Mouse (Mus musculus): ENCODE measurements at regions not wholly inside any gene's neighbourhood (a gene's known extent, or its start where the extent isn't known, plus 50 kb on each side); places are given as distances from the start of the nearest gene placed in this dataset.
"Not testable (repeated sequence)": the region's sequence is repeated elsewhere in the genome, so short reads cannot be mapped to it uniquely, and the experiment has no call there.

DNA sequence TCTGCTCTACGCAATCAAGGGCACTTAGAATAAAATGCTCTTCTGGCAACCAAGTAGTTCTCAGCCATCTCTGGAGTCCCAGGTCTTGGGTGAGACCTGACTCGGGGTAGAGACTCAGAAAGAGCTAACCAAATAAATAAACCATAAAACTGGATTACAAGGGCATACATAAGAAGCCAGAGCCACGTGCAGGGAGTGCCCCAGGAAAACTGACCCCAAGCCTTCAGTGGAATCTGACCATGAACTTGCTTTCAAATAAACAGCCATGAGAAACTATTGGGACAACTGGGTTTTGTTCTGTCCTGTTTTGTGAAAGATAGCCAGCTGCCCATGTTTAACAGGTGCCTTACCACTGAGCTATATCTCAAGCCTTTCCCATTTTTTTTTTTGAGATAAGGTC lies 170.3 kb downstream of the Tomm20 start:
- DNase-seq (ENCODE audit: low spot score) = no peak

- no peak for DNase-seq (ENCODE audit: low spot score)
Measured at GRCm38 (mm10) chr8:126774816-126775215, 170.8 kb downstream of the Tomm20 start.

DNA sequence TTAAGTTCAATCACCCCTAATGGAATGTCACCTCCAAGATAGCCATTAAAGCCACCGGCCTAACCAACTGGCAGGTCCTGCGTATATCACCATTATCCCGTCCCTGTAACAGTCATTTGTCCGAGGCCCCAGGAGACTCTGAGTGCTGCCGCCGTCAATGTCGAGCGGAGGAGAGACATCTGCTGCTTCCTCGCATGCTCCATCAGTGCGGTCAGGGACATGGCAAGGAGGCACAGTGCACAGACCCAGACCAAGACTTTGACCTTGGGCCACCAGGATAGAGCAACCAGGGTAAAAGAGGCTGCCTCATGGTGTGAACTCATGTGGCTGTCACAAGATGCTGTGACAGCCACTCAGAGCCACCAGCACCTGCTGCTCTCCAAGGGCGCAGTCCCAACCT lies 172.9 kb downstream of the Tomm20 start:
- no peak for DNase-seq (ENCODE audit: low spot score)

DNA sequence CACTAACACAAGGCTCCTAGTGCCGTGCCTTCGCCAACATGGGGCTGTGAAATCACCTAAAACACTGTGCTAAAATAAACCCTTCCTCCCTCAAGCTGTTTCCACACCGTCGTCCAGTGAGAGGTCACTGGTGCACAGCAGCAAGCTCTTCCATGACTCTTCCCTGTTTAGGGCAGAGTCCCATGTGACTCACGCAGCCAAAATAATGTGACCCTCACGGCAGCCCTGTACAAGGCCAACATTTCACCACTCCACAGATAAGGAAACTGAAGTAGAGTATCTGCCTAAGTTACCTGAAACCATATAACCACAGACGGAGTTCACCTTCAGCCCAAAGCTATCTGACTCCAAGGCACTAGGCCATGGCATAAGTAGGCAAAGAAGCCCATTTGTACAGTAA lies 173.4 kb downstream of the Tomm20 start:
- no peak for DNase-seq (ENCODE audit: low spot score)

- DNase-seq (ENCODE audit: low spot score) = not testable (repeated sequence)
Measured at GRCm38 (mm10) chr8:126770374-126770773, 175.3 kb downstream of the Tomm20 start.

- DNase-seq (ENCODE audit: low spot score) = no peak
Measured at GRCm38 (mm10) chr8:126768142-126768541, 174.4 kb upstream of the Irf2bp2 start.

- DNase-seq (ENCODE audit: low spot score) = no peak
Measured at GRCm38 (mm10) chr8:126767341-126767740, 173.6 kb upstream of the Irf2bp2 start.

- DNase-seq (ENCODE audit: low spot score) = no peak
Measured at GRCm38 (mm10) chr8:126765693-126766238, 172.0 kb upstream of the Irf2bp2 start.

GRCm38 (mm10) chr8:126763600-126763999 lies 169.8 kb upstream of the Irf2bp2 start:
- no peak for DNase-seq (ENCODE audit: low spot score)

- no peak for DNase-seq (ENCODE audit: low spot score)
Measured at GRCm38 (mm10) chr8:126759711-126760110, 165.9 kb upstream of the Irf2bp2 start.

GRCm38 (mm10) chr8:126758951-126759350 lies 165.2 kb upstream of the Irf2bp2 start:
- DNase-seq (ENCODE audit: low spot score) = no peak

DNA sequence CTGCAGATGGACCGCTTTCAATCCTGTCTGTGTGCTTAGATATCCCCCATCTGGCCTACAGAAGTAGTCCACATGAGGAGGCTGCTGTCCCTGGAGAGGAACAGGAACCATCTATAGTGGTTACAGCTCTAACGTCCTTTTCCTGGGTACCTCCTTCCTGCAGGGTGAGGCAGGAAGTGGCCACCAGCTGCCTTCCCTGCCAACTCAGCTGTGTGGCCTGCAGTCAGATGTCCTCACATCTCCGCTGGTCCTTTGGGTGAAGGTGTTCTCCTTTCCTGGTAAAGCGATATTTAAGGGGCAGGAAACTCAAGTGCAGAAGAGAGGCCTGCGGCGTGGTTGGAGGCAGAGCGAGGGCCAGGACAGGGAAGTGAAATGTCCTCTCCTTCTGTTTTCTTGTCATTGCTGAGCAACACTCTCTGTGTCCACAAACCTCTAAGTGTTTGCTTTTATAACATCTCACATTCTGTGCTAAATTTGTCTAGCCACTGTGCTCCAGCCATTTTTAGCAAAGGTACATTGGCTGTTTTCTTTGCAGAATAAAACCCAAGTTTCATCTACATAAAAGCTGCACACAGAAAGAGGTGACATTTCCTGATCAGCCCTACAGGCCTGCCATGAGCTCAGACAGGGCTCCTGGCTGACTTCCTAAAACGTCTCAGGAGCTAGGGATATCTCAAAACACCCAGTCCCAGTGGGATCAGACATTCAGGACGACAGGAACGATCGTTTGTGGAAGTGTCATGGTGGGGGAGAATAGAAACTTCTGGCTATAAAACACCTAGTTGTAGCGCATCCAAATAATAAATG lies 164.4 kb upstream of the Irf2bp2 start:
- no peak for DNase-seq (ENCODE audit: low spot score)

- no peak for DNase-seq (ENCODE audit: low spot score)
Measured at GRCm38 (mm10) chr8:126756300-126757097, 162.7 kb upstream of the Irf2bp2 start.

- no peak for DNase-seq (ENCODE audit: low spot score)
Measured at GRCm38 (mm10) chr8:126755669-126756068, 161.9 kb upstream of the Irf2bp2 start.

- no peak for DNase-seq (ENCODE audit: low spot score)
Measured at GRCm38 (mm10) chr8:126754361-126754809, 160.6 kb upstream of the Irf2bp2 start.

GRCm38 (mm10) chr8:126753059-126753855 lies 159.5 kb upstream of the Irf2bp2 start:
- no peak for DNase-seq (ENCODE audit: low spot score)

- no peak for DNase-seq (ENCODE audit: low spot score)
Measured at GRCm38 (mm10) chr8:126751416-126752140, 157.8 kb upstream of the Irf2bp2 start.

GRCm38 (mm10) chr8:126745992-126746775 lies 152.4 kb upstream of the Irf2bp2 start:
- no peak for DNase-seq (ENCODE audit: low spot score)

DNA sequence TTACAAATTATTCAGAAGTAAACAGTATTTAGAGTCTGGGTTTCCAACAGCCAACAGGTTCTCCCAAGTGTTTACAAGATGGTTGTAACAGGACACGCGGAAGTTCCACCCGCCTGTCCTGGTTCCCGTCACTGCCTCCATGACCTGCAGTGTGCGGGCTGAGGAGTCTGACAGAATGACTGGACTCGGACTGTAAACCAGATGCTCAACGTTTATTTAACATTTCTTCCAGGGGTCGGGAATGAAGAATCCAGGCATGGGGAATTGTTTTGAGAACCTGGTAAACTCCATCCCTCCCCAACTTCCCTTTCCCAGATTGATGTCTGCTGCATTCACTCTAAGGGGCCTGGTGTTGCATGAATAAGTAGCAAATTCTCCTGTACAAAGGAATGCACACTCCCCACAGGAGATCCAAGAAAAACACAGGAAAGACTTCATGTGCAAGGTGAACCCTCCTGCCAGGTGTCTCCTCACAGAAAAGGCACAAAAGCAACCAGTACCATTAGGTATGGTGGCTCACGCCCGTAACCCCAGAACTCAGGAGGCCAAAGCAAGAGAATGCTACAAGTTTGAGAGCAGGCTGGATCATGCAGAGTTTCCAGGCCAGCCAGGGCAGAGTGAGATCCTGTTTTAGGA lies 151.1 kb upstream of the Irf2bp2 start:
- no peak for DNase-seq (ENCODE audit: low spot score)

DNA sequence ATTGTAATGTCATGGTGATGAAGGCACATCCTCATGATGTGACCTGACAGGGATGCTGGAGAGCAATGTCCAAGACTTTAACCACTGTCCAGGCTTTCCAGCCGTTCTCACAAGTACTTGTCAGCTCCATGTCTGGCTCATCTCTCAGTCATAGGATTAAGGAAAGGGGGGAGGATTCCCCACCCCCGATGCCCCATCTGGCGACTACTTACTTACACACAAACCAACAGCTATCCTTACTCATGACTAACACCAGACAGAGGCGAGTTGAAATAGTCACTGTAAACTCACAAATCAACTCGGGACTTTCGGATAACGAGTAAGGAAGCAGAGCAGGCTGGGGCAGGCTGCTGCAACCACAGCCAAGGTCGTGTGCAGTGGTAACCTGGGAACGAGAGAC lies 149.5 kb upstream of the Irf2bp2 start:
- no peak for DNase-seq (ENCODE audit: low spot score)
